8 mouse cellular contexts compared by ENCODE assay signal in genomic region chr17:49942674-49943073, GRCm38 (mm10).
DNase-seq lines count a peak whose midpoint lies in the region; ATAC-seq and TF ChIP-seq lines count a peak whose summit lies in the region.

No protein-coding gene starts in this region.

- ATAC-seq in forebrain, postnatal 0 days: no peak
- ATAC-seq in forebrain, embryonic 13.5 days: no peak
- ATAC-seq in granulocyte monocyte progenitor cell, adult 5-6 weeks (replicated peaks; ENCODE audit: poor library complexity, severe bottlenecking): peak; percentile 71

- 69% methylated on average over 6 of the region's 6 CpGs for WGBS in forebrain, postnatal 0 days
- WGBS in forebrain, embryonic 13.5 days: 67% methylated on average over 6 of the region's 6 CpGs

- H3K36me3 ChIP-seq in forebrain, postnatal 0 days (ENCODE audit: insufficient read depth): no peaks in the 10 kb centered on the region
- no peaks in the 10 kb centered on the region for H3K36me3 ChIP-seq in forebrain, embryonic 13.5 days (ENCODE audit: poor library complexity, severe bottlenecking)

- H3K27me3 ChIP-seq in forebrain, postnatal 0 days (ENCODE audit: insufficient read depth, low read length): no peaks in the 10 kb centered on the region
- no peaks in the 10 kb centered on the region for H3K27me3 ChIP-seq in forebrain, embryonic 13.5 days

- H3K4me2 ChIP-seq in forebrain, postnatal 0 days (ENCODE audit: low read depth): no peak overlapping the region
- H3K4me2 ChIP-seq in forebrain, embryonic 13.5 days: no peak overlapping the region

- no peak for DNase-seq in forebrain, postnatal 0 days
- DNase-seq in spleen, adult 12 weeks (ENCODE audit: low spot score): peak; percentile 15
- DNase-seq in spleen, postnatal 4 days (ENCODE audit: low spot score in 2 of 2): no peak
- peak; percentile 16 to 19 for DNase-seq in thymus, postnatal 36 days
- no peak for DNase-seq in gastrocnemius, adult 8-10 months (ENCODE audit: low spot score in 2 of 2)
- no peak for DNase-seq in gastrocnemius, postnatal 36 days

- H3K4me1 ChIP-seq in forebrain, postnatal 0 days (ENCODE audit: insufficient read depth): no peaks in the 10 kb centered on the region
- no peaks in the 10 kb centered on the region for H3K4me1 ChIP-seq in forebrain, embryonic 13.5 days

- H3K9me3 ChIP-seq in forebrain, postnatal 0 days (ENCODE audit: low read length): no peaks in the 10 kb centered on the region
- H3K9me3 ChIP-seq in forebrain, embryonic 13.5 days (replicated peaks): no peaks in the 10 kb centered on the region

- no peak overlapping the region for H3K9ac ChIP-seq in forebrain, postnatal 0 days
- H3K9ac ChIP-seq in forebrain, embryonic 13.5 days: no peak overlapping the region

- peak; percentile 40 for TF ChIP-seq CTCF in forebrain, postnatal 0 days (IDR thresholded peaks at IDR 0.05; ENCODE audit: low read depth)

- H3K27ac ChIP-seq in forebrain, postnatal 0 days (ENCODE audit: low read depth, low read length): no peak overlapping the region
- H3K27ac ChIP-seq in forebrain, embryonic 13.5 days: no peak overlapping the region

- H3K4me3 ChIP-seq in forebrain, postnatal 0 days (ENCODE audit: low read depth, low read length): no peak overlapping the region
- H3K4me3 ChIP-seq in forebrain, embryonic 13.5 days: no peak overlapping the region

- intact Hi-C loops in gastrocnemius, postnatal 36 days (cut with DNase I): no loop called here

Comparison
In these comparisons a context has a peak if more than half of its experiments do, and no peak if none do; other contexts are left out.
1. DNase-seq: peak in spleen, adult 12 weeks (single experiment) and thymus, postnatal 36 days (2 of 2); none in forebrain, postnatal 0 days (single experiment), spleen, postnatal 4 days (0 of 2), gastrocnemius, adult 8-10 months (0 of 2) and gastrocnemius, postnatal 36 days (0 of 2).